Mouse (Mus musculus) adrenal gland, postnatal 14 days (tissue): Measurements from ENCODE around the gene Ppox. TPM values are rescaled to one million over a fixed set of nuclear protein-coding genes. Genes with fewer than 3 reads are reported as not detected.

ENCODE experiments used
- DNase-seq: peaks from one replicate; pipeline ENCODE4 v3.0.0; 2021; ENCODE audit warnings: mixed read lengths
- total RNA-seq: library from RNA; stranded (reverse); gene quantifications from 2 replicates; pipeline ENCODE4 v1.2.3, GENCODE M21; 2021

The Ppox gene
- total RNA-seq, 1 experiment from 2014 or later = 34.8 TPM

DNA sequence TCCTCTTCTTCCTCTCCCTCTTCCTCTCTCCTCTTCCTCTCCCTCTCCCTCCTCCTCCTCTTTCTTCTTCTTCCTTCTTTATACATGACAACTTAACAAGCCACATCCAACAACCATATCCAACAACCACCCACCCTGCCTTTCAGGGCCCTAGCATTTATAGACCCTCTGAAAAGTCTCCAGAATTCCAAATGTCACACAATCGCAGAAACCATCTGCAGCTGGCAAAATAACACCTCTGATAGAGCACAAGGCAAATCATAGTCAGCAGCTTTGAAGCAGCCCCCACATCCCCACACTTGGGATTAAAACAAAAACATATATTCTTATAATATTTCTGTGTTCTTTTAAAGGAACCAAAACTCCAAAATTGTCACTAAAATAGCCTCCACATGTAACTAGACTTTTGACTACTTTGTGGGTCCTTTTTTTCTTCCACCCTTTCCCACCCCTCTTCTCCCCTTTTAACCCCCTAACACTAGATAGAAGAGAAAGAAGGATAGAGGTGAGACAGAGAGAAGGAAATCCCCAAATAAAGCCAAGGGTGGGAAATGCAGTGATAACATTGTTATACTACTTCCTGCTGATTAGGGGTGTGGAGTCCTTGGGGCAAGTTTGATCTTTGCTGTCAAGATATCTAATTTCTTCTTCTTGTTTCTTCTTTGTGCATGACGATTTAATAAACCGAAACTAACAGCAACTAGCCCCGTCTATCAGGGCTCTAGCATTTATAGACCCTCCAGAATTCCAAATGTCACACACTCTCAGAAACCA, 14.8 kb downstream of the Ppox start:
- no peak for DNase-seq

DNA sequence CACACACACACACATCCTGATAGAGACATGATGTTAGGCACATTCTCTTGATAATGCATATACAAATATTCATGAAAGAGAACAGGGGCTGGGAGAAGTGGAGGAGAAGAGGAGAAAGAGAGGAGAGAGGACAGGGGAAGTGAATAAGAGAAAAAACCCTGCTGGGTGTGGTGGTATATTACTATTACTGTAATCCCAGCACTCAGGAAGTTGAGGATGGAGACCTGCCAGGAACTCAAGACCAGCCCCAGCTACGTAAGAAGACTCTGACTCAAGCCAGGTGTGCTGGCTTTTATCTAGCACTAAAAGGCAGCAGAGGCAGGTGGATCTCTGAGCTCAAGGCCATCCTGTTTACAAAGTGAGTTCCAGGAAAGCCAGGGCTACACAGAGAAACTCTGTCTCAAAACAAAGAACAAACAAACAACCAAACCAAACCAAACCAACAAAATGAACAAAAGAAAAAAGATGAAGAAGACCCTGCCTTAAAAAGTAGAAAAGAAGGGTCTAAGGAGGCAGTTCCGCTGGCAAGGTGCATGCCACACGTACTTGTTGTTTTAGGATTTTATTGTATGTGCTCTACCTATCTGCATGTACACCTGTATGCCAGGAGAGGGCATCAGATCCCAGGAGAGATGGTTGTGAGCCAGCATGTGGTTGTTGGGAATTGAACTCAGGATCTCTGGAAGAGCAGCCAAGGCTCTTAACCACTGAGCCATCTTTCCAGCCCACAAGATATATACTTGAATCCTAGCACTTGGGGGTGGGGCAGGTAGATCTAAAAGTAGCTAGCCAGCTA, 17.1 kb downstream of the Ppox start:
- no peak for DNase-seq

DNA sequence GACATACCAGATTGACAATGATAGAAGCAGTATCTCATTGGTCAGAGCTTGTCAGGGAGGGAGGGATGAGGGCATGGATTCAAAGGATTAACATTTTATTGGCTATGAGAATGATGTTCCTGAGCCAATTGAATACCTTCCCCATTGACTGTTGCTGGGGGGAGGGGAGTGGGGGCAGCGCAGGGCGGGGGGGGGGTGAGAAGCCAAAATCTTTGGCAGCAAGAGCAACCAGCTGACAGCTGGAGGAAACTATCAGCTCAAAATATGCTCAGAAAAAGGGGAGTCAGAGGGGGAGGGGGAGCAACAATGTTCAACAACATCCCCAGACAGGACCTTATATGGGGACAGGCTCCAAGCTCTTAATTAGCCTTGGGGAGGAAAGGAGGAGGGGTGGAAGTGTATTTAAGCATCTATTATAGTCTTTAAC, 17.8 kb downstream of the Ppox start:
- DNase-seq = peak; percentile 55

DNA sequence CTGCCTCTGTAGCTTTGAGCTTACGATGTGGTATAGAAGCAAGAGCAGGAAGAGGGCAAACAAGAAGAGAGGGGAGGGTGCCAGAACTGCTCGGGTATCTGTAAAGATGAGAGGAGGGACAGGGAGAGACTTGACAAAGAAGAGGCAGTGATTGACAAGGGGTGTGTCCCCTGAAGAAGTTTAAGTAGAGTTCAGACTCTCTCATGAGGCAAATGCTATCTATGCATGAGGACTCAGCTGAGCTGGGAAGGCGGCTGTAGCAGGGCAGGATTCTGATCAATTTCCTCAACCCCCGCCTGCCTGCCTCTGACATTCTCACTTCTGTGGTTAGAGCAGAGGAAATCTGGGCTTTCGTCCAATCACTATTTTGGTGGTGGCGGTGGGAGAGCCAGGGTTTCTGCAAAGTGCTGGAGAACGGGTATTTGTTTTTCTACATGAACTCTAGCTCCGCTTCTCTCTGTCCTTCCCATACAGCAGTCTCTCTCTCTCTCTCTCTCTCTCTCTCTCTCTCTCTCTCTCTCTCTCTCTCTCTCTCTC, 18.3 kb downstream of the Ppox start:
- peak; percentile 80 for DNase-seq

DNA sequence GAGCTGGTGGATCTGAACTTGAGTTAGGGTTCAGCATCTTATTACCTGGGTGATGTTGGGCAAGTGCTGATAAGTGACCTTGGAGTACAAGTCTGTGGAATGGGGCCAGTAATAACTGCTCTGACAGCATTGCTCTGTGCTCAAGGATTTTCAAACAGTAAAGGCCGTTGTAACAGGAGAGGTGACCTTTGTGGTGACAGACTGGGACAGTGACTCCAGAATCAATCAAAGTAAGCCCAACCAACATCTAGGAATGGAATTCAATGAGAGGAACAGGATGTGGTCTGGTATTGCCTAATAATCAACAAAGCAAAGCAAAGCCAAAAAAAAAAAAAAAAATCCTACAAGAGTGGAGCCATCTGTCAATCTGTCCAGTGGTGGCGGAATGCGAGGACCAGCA, 20.7 kb downstream of the Ppox start:
- DNase-seq = peak; percentile 34

DNA sequence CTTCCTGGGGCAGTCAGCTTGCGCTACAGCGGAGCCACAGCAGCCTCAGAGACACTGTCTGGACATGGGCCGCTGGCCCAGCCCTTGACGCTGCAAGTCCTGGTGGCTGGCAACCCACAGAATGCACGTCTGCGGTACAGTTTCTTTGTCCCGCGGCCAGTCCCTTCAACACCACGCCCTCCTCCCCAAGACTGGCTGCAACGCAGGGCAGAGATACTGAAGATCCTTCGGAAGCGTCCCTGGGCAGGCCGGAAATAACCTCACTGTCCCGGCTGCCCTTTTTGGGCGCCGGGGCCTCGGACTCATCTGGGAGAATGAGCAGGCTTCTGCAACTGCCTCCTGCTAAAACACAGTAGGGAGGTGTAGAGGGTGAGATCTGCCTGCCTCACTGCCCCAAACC, 22.1 kb downstream of the Ppox start:
- DNase-seq = no peak

DNA sequence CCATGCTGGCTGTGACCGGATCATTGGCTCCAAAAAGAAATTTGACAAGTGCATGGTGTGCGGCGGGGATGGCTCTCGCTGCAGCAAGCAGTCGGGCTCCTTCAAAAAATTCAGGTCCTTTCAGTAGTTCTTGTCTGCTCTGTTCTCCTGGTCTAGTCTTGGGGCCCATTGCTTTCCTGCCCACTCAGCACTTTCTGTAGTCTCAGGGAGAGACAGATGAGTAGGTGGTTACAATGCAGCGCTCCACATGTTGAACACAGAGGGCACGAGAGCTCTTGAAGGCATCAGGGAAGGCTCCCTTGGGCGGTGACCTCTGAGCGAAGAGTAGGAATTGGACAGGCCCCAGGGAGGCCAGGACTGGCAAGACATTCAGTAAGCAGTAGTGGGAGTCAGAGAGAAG, 23.2 kb downstream of the Ppox start:
- no peak for DNase-seq

DNA sequence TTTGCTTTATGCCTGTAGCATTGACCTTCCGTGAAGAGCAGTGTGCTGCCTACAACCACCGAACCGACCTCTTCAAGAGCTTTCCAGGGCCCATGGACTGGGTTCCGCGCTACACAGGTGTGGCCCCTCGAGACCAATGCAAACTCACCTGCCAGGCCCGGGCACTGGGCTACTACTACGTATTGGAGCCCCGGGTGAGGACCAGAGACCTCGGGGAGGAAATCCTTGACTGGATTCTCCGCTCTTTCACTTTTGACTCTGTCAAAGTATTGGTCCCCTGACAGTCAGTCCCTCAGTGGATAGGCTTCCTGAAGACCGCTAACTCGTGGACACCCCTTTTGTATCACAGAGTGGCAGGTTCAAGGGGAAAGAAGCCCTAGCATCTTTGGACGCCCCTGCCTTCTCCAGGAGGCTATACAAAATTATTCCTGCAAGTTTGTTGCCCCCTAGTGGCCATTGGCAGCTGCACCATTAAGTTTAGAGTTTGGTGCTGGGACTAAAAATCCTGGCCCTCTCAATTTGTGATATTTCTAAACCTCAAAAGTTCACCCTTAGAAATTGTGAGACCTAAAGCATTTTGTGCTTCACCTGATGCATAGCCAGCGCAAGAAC, 23.9 kb downstream of the Ppox start:
- peak; percentile 81 for DNase-seq

DNA sequence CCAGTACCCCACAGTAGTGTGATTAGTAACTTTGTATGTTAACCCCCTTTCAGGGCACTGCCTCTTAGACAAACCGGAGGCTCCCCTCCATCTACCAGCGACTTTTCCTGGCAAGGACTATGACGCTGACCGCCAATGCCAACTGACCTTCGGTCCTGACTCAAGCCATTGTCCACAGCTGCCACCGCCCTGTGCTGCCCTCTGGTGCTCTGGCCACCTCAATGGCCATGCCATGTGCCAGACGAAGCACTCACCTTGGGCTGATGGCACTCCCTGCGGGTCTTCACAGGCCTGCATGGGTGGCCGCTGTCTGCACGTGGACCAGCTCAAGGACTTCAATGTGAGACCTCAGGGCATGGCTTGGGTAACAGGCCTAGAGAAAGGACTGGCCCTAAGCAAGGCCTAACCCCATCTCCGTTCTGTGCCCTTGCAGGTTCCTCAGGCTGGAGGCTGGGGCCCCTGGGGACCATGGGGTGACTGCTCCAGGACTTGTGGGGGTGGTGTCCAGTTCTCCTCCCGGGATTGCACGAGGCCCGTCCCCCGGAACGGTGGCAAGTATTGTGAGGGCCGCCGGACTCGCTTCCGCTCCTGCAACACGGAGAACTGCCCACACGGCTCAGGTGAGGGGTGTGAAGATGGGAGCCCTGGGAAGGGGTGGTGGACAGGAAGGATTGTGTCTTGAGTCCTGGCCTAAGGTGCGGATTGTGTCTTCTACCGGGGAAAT, 24.7 kb downstream of the Ppox start:
- peak; percentile 84 for DNase-seq

DNA sequence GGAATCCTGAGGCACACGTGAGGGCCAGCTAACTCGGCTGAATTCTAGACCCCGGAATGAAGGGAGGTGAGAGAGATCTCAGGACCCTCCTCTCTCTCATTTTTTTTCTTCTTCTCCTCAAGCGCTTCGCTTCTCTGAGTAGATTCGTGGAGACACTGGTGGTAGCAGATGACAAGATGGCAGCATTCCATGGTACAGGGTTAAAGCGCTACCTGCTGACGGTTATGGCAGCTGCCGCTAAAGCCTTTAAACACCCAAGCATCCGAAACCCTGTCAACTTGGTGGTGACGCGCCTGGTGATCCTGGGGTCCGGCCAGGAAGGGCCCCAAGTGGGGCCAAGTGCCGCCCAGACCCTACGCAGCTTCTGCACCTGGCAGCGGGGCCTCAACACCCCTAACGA, 28.6 kb downstream of the Ppox start:
- no peak for DNase-seq

DNA sequence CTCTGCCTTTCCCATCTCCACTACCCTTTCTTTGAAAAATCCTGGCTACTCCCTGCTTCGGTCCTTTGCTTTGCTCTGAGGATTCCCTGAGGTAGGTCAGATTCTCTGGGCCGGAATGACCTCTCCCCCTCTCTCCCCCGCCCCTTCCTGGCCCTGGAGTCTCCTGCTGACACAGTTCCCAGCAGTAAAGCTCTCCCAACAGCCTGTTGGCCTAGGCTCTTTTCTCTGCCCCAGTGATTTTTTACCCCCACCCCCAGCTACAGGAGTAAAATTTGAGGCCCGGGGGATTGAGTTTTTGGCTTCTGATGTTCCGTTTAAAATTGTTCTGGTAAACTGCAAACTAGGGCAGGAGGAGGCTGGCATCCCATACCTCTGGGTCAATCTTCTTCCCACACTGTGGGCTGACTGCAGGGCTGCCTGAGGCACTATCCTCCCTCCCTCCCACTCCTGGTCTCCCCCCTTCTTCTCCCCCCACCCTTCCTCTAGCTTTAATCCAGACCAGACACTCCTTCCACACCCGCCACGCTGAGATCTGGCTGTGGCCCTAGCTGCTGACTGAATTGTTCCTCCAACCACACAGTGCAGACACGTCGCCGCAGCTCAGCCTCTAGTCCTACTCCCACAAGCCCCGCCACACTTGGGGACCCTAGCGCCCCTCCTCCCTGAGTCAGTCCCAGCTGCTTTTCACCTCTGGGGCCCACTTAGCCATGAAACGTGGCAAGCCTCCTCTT, 29.2 kb downstream of the Ppox start:
- peak; percentile 62 for DNase-seq

DNA sequence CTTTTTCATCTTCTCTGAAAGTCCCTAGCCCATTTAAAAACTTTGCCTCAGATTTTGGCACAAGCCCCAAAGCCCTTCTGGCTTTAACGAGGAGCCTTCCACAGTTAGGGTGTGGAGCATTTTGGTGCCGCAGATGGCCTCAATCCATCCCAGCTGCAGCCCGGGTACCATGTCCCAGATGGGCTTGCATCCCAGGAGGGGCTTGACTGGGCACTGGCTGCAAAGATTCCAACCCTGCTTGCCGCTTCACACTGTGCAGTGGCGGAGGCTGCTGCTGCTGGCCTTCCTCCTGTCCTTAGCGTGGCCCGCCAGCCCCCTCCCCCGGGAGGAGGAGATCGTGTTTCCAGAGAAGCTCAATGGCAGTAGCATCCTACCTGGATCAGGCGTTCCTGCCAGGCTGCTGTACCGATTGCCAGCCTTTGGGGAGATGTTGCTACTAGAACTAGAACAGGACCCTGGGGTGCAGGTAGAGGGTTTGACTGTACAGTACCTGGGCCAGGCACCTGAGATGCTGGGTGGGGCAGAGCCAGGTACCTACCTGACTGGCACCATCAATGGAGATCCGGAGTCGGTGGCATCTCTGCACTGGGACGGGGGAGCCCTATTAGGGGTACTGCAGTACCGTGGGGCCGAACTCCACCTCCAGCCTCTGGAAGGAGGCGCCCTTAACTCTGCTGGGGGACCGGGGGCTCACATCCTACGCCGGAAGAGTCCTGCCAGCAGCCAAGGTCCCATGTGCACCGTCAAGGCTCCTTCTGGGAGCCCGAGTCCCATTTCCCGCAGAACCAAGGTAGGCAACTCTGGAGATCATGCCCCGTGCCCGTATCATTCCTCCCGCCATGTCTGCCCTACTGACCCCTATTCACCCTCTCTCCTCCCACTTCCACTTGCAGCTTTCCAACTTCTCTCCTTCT, 30.0 kb downstream of the Ppox start, which contains the start of gene Ndufs2:
Gene Ndufs2 (minus strand): TSS at position 709 of the 914 bp plus-strand sequence.
- no peak for DNase-seq

DNA sequence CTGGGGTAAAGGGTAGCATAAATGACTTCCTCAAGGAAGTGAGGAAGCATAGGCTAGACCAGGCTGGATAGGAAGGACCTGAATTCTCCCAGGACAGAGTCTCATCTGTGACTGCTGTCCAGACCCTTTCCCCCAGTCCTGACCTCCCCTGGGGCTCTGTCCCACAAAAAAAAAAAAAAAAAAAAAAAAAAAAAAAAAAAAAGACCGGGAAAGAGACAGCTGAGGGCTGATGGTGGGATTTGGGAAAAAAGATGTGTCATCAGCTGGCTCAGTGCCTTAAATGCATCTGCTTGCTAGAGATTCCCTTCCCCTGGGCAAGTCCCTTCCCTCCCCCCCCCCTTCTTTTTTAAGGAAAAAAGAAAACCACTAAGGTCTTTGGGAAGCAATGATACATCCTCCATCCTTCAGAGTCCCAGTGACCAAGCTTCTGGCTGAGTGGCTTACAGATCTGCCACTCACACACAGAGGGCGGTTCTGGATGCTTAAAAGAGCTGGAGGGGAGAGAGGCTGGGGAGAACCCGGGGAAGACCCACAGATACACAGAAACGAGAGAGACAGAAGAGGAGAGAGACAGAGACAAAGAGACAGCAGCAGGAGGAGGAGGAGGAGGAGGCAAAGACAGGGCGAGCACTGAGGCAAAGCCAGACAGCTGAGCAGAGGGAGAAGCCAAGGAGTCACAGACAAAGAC, 30.9 kb downstream of the Ppox start, which contains the start of gene Adamts4:
Gene Adamts4 (plus strand): TSS at position 509 of the 688 bp plus-strand sequence.
- peak; percentile 57 for DNase-seq

DNA sequence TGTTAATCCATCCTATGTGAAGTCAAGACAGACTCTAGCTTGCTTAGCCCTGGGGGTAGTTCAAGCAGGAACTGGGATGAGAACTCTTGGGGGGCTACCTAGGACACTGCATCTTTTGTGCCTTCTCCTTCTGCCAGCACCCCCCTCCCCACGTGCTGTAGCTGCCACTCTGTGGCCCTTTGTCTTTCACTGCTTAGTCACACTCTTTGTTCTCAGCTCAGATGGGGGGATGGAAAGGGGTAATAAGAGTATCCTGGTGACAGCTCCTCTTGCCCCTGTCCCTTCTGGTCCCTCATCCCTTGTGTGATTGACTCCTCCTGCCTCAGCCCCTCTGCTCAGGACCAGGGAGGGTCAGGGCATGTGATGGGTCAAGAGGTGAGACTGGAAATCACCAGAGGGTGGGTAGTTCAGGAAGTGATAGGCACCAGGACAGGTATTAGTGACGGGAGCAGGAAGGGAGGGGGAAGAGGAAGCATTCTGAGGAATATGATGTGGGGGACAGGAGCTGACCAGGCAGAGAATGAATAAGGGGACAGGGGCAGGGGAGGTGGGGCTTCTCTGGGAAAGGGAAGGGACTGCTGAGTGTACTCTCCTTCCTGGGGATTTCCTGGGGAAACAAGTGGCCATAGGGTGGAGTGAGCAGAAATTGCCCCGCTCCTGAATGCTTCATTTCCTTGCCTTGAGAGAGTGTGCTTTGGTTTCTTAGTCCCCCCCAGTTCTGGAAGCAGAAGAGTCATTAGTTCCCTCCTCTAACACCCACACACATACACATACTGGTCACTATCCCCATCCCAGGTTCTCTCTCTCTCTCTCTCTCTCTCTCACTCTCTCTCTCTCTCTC, 32.4 kb downstream of the Ppox start:
- no peak for DNase-seq

DNA sequence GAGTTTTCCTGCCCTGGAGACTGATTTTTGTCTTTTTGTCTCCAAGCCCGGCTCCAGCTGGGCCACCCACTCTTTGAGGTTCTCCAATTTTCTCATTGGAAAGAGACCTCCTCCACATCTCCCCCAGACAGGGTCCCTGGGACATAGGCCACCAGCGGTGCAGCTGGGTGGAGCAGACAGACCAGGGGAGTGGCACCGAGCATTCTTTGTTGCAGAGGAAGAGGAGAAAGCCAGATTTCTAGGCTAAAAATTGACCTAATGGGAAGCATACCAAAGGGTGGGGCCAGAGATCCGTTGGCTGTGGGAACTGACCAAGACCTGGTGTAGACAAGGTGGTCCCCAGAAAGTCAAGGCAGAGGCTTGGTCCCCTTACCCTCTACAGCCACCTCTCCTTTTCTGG, 33.1 kb downstream of the Ppox start:
- no peak for DNase-seq

DNA sequence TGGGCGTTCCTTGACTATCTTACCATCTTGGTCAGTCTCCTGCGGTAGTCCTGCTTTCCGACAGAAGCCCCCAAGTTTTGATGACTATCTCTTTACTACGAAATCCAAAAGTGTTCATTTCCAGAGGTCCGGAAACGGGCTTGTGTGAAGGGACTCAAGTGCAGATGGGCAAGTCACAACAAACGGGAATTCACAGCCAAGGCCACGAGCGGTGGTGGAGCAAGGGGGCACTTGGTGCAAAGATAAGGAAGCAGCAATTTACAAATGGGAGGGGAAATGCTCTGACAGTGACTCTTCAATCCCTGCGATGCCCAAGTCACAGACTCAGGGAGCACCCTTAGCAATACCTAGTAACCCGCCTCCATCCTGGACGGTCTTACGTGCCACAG, 33.5 kb downstream of the Ppox start:
- DNase-seq = peak; percentile 63

DNA sequence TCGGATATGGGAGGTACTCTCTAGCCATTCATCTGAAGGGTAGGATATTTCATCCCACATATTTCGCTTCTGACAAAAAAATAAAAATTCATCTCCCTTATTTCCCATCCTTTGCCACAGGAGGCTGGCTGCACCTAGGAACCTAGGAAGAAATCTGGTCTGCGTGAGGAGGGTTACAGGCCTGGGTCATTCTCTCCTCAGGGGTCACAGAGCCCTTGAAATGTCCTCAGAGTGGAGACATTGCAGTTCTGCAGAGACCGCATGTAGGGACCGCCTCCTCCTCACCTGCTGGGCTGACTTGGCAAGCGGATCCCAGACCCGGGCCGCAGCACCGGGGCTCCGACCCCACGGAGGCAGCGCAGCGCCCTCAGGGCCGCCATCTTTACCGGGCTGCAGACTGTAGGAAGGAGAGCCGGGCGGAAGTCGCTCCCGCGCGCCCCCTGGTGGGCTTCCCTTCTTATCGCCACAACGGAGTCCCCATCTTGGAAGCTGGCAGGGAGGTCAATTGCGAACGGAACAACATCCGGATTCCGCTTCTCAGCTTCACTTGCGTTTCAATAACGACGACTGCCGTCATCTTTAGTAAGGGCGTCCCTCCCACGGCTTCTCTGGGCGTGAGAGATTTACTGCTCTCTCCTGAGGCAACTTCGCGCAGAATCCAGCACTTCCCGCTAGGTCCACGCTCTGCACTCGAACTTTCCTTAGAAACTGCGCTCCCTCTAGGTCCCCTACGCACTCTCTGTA, 34.1 kb downstream of the Ppox start:
- peak; percentile 98 for DNase-seq

DNA sequence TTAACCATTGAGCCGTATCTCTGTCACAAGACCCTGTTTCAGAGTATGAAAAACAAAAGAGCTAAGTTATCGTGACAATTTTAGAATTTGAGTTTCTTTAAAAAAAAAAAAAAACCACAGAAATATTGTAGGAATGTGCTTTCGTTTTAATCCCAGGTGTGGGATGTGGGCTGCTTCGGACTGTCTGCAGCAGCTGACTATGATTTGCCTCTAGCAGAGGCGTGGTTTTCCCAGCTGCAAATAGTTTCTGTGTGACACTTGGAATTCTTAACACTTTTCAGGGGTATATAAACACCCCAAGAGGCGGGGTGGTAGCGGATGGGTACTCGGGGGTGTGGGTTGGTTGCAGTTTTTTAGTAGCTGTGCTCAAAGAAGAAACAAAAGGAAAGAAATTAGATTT, 35.6 kb downstream of the Ppox start:
- DNase-seq = no peak
